Mouse (Mus musculus) urinary bladder, postnatal 10 days (tissue): ENCODE results near the gene Gm3278.
"Not testable (repeated sequence)": the region's sequence is repeated elsewhere in the genome, so short reads cannot be mapped to it uniquely, and the experiment has no call there.

Source experiments
- DNase-seq: peaks from one replicate; pipeline ENCODE4 v3.0.0; 2022; ENCODE audit warnings: low spot score

Gm3278 gene

GRCm38 (mm10) chr14:4892116-4892515, at the start of gene Gm3278:
Gm3278 (plus strand) TSS chr14:4892416.
- DNase-seq = not testable (repeated sequence)

- DNase-seq = not testable (repeated sequence)
Measured at GRCm38 (mm10) chr14:4855299-4855980, 36.8 kb upstream of the Gm3278 start, which contains the start of gene Gm3264. Gm3264 (plus strand) TSS chr14:4855576.
